Mouse (Mus musculus) midbrain, embryonic 16.5 days (tissue): ENCODE results near the gene A630089N07Rik. TPM values are rescaled to one million over a fixed set of nuclear protein-coding genes. Genes with fewer than 3 reads are reported as not detected.
A peak's percentile ranks its signal among the peaks of the same experiment; 100 is the strongest.
"Not testable (repeated sequence)": the region's sequence is repeated elsewhere in the genome, so short reads cannot be mapped to it uniquely, and the experiment has no call there.

ENCODE experiments used
- ATAC-seq: fragments of 200-750 bp; cut with Nextera tagmentation; 2 replicates; pipeline ENCODE4 v1.8.0; 2017; ENCODE audit warnings: moderate TSS enrichment
- H3K27ac ChIP-seq: fragments of 300-500 bp; sonication (generic); 2 replicates; pipeline ENCODE4 v1.5.1; 2014; ENCODE audit warnings: mild to moderate bottlenecking, low read length, mixed read lengths
- H3K27me3 ChIP-seq: fragments of 300-500 bp; sonication (generic); 2 replicates; pipeline ENCODE4 v1.6.1; 2014; ENCODE audit warnings: low read depth, low read length, mixed read lengths; ENCODE audit not compliant: control insufficient read depth, insufficient read depth
- H3K36me3 ChIP-seq: fragments of 300-500 bp; sonication (generic); 2 replicates; pipeline ENCODE4 v1.6.1; 2014; ENCODE audit warnings: mild to moderate bottlenecking, low read length, moderate library complexity, mixed read lengths; ENCODE audit not compliant: control insufficient read depth, insufficient read depth
- H3K4me1 ChIP-seq: fragments of 300-500 bp; sonication (generic); 2 replicates; pipeline ENCODE4 v1.6.1; 2014; ENCODE audit warnings: mild to moderate bottlenecking, low read length, mixed read lengths; ENCODE audit not compliant: control insufficient read depth, insufficient read depth
- H3K4me2 ChIP-seq: fragments of 300-500 bp; sonication (generic); 2 replicates; pipeline ENCODE4 v1.6.1; 2014; ENCODE audit warnings: mild to moderate bottlenecking, low read length, mixed read lengths
- H3K4me3 ChIP-seq: fragments of 300-500 bp; sonication (generic); 2 replicates; pipeline ENCODE4 v1.5.1; 2014; ENCODE audit warnings: low read depth, mild to moderate bottlenecking, low read length, moderate library complexity, mixed read lengths
- H3K9ac ChIP-seq: fragments of 300-500 bp; sonication (generic); 2 replicates; pipeline ENCODE4 v1.6.1; 2014; ENCODE audit warnings: low read depth, low read length, mixed read lengths
- H3K9me3 ChIP-seq: fragments of 300-500 bp; sonication (generic); replicated peaks from 2 replicates; pipeline ENCODE4 v1.6.1; 2014; ENCODE audit warnings: mild to moderate bottlenecking, low read length, mixed read lengths; ENCODE audit not compliant: control insufficient read depth, poor library complexity, severe bottlenecking
- WGBS: fragments of 180-500 bp; shearing (Covaris S2); extraction: QIAGEN DNeasy Blood & Tissue Kit; methylation state at CpG from one replicate; pipeline ENCODE4 v1.1.7; 2014; 5-methylcytosine and 5-hydroxymethylcytosine counted together
- polyA plus RNA-seq: library from polyadenylated mRNA; unstranded; fragments of >200 nt; fragmentation: Nextera tagmentation; extraction: Ambion mirVana; gene quantifications from 2 replicates; pipeline ENCODE4 v1.2.1, GENCODE M21; 2015

The A630089N07Rik gene
- polyA plus RNA-seq, 1 experiment from 2014 or later: 10.8 TPM

- no peak overlapping the region for H3K4me2 ChIP-seq
- no peak overlapping the region for H3K9ac ChIP-seq
- H3K4me3 ChIP-seq: no peak overlapping the region
- peaks cover 9% of the 10 kb centered on the region; the same call in 1 of the 2 replicates for H3K36me3 ChIP-seq
- H3K27me3 ChIP-seq: no peaks in the 10 kb centered on the region
- whole genome bisulfite sequencing: 88% methylated on average over 2 of the region's 2 CpGs
- no peak overlapping the region for H3K27ac ChIP-seq
- peaks cover 11% of the 10 kb centered on the region; the same call in 1 of the 2 replicates for H3K9me3 ChIP-seq
- ATAC-seq: no peak
- no peaks in the 10 kb centered on the region for H3K4me1 ChIP-seq
These were observed 59.4 kb downstream of the A630089N07Rik start for GRCm38 (mm10) chr16:98022657-98023345.

GRCm38 (mm10) chr16:98022081-98022480 lies 60.2 kb downstream of the A630089N07Rik start:
- Histone ChIP-seq H3K27ac (no peak overlapping the region), H3K27me3 (no peaks in the 10 kb centered on the region), H3K4me2 (no peak overlapping the region), H3K4me3 (no peak overlapping the region), H3K9me3 (peaks cover 18% of the 10 kb centered on the region; the same call in 1 of the 2 replicates), H3K36me3 (peaks cover 9% of the 10 kb centered on the region; the same call in 1 of the 2 replicates), H3K9ac (no peak overlapping the region), H3K4me1 (no peaks in the 10 kb centered on the region)
- ATAC-seq: no peak
- 93% methylated on average over 3 of the region's 3 CpGs for WGBS

GRCm38 (mm10) chr16:97997383-97997731 lies 84.9 kb downstream of the A630089N07Rik start:
- WGBS: under 1% methylated on average over 8 of the region's 8 CpGs
- H3K27ac ChIP-seq: peak overlapping the region; percentile 43; the same call in 1 of the 2 replicates
- ATAC-seq: peak; percentile 85

GRCm38 (mm10) chr16:97996616-97997382 lies 85.5 kb downstream of the A630089N07Rik start, which contains the start of gene B230307C23Rik:
Gene B230307C23Rik, plus strand, starts transcription at chr16:97997315.
- Histone ChIP-seq H3K4me3 (peak within 1 kb of the TSS; percentile 43), H3K27ac (peak within 1 kb of the TSS; percentile 43; the same call in 1 of the 2 replicates), H3K27me3 (no peaks in the 10 kb centered on the region), H3K9me3 (no peaks in the 10 kb centered on the region; the same call in 1 of the 2 replicates), H3K9ac (peak within 1 kb of the TSS; percentile 60), H3K36me3 (0 out of 2 replicates have a peak, but pooled peaks cover 2% of the 10 kb centered on the region), H3K4me2 (peak within 1 kb of the TSS; percentile 66), H3K4me1 (peaks cover 13% of the 10 kb centered on the region)
- WGBS: under 1% methylated on average over 22 of the region's 22 CpGs
- ATAC-seq: peak; percentile 99

More at GRCm38 (mm10) chr16:97997383-97997731, 84.9 kb downstream of the A630089N07Rik start:
- not testable (repeated sequence) for H3K9me3 ChIP-seq, H3K36me3 ChIP-seq, H3K27me3 ChIP-seq
- Histone ChIP-seq H3K4me3 (peak overlapping the region; percentile 43), H3K4me1 (peaks cover 13% of the 10 kb centered on the region), H3K9ac (peak overlapping the region; percentile 60), H3K4me2 (peak overlapping the region; percentile 66)

- Histone ChIP-seq H3K27ac (no peak overlapping the region), H3K9me3 (no peaks in the 10 kb centered on the region; the same call in 1 of the 2 replicates), H3K36me3 (0 out of 2 replicates have a peak, but pooled peaks cover 2% of the 10 kb centered on the region), H3K4me1 (peaks cover 13% of the 10 kb centered on the region), H3K4me3 (peak overlapping the region; percentile 43), H3K9ac (no peak overlapping the region; the same call in 1 of the 2 replicates), H3K4me2 (peak overlapping the region; percentile 66), H3K27me3 (no peaks in the 10 kb centered on the region)
- ATAC-seq: no peak
- WGBS: 17% methylated on average over 1 of the region's 1 CpGs
These were observed 86.2 kb downstream of the A630089N07Rik start for GRCm38 (mm10) chr16:97995849-97996615.

GRCm38 (mm10) chr16:97992477-97992876 lies 89.8 kb downstream of the A630089N07Rik start:
- not testable (repeated sequence) for H3K9me3 ChIP-seq, H3K27me3 ChIP-seq, ATAC-seq, H3K4me3 ChIP-seq, H3K9ac ChIP-seq, H3K27ac ChIP-seq, H3K4me2 ChIP-seq, H3K4me1 ChIP-seq, H3K36me3 ChIP-seq
- WGBS: 87% methylated on average over 3 of the region's 3 CpGs

- H3K27ac ChIP-seq: no peak overlapping the region
- WGBS: 96% methylated on average over 2 of the region's 2 CpGs
- no peak overlapping the region for H3K9ac ChIP-seq
- peaks cover 5% of the 10 kb centered on the region; the same call in 1 of the 2 replicates for H3K4me1 ChIP-seq
- H3K27me3 ChIP-seq: no peaks in the 10 kb centered on the region
- H3K4me2 ChIP-seq: no peak overlapping the region
- no peaks in the 10 kb centered on the region for H3K9me3 ChIP-seq
- H3K36me3 ChIP-seq: no peaks in the 10 kb centered on the region
- no peak overlapping the region for H3K4me3 ChIP-seq
- no peak for ATAC-seq
These were observed 90.7 kb downstream of the A630089N07Rik start for GRCm38 (mm10) chr16:97991517-97991916.

GRCm38 (mm10) chr16:97984589-97984988 lies 97.7 kb downstream of the A630089N07Rik start:
- Histone ChIP-seq H3K9ac (no peak overlapping the region), H3K36me3 (no peaks in the 10 kb centered on the region), H3K9me3 (no peaks in the 10 kb centered on the region), H3K27me3 (no peaks in the 10 kb centered on the region), H3K4me2 (no peak overlapping the region), H3K4me3 (no peak overlapping the region), H3K4me1 (no peaks in the 10 kb centered on the region), H3K27ac (no peak overlapping the region)
- WGBS: 49% methylated on average over 5 of the region's 5 CpGs
- ATAC-seq: no peak
